Mouse (Mus musculus) MEL-GATA-1-ER (cell line): ENCODE results near the gene Fstl3.

Experiments
- DNase-seq: peaks from one replicate; pipeline ENCODE4 v3.0.0-alpha.2; 2012; ENCODE audit warnings: low read depth; ENCODE audit errors: extremely low read depth

The Fstl3 gene

DNA sequence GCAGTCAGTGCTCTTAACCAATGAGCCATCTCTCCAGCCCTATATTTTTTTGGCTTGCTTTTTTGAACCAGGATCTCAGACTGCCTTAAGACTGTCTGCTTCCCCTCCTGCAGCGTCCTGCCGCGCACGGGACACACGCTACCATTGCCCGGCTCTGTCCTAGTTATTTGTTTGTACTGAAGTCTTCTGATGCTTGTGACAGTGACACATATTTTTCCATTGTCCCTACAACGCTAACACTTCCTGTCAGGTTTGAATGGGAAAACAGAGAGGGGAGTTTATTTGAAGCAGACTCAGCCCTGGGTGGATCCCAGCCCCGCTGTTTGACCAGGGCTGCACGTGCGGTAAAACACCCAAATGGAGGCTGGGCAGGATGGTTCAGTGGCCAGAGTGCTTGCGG lies 31.7 kb downstream of the Fstl3 start:
- no peak for DNase-seq

DNA sequence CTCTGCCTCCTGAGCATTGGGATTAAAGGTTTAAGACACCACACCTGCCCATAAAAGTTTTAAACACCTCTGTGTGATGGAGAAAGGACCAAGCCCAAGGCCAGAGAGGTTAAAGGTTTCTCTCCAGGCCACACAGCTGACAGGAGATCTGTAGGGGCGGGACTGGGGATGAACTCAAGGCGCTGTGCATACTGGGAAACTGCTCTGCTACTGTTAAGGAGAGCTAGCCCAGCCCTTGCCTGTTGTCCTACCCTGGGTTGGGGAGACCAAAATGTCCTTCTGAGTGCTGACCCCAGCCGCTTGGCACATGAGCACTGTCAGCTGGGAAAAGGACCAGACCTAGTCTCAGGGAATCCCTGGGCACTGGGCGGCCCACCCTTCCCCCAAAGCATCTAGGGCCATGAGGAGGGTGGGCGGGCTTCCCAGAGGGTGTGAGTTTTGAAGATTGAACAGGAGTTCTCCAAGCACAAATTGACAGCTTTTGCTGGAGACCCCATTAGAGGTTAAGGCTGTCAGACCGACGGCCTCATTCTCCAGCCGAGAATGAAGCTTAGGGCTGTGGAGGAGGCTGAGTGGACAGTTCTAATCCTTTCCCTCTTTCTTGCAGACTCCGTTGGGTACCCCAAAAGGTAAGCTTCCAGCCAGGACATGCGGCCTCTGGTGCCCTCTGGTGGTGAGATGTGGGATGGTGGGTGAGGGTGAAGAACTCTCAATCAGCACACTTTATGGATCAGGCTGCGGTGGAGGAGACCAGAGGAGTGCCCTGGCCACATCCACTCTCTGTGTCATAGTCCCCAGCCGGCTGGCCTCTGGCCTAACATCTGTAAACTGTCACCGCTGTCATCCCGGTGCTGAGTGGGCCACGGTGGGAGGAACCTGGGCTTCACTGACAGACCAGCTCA lies 34.9 kb downstream of the Fstl3 start:
- DNase-seq, result no peak

DNA sequence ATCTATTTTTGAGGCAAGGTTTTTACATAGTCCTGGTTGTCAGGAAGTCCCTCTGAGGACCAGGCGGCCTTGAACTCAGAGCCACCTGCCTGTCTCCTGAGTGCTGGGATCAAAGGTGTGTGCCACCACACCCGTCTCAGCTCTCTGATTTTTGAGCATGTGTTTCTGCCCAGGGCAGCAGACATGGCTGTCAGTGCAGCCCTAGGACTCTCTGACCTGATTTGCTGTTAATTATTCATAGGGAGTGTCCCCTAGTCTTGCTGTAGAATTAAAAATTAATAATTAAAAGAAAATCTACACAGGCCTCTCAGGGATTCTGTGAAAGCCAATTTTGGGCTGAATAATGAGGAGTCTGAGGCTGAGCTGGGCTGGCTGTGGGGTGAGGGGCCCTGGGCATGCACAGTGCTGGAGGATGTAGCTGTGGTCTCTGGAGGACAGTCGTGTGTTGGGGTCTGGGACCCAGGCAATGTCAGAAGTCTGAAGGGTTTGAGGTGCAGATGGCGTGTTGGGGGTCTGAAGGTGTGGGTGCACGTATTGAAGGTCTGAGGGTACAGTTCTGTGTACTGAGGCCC lies 37.3 kb downstream of the Fstl3 start:
- DNase-seq, result no peak

DNA sequence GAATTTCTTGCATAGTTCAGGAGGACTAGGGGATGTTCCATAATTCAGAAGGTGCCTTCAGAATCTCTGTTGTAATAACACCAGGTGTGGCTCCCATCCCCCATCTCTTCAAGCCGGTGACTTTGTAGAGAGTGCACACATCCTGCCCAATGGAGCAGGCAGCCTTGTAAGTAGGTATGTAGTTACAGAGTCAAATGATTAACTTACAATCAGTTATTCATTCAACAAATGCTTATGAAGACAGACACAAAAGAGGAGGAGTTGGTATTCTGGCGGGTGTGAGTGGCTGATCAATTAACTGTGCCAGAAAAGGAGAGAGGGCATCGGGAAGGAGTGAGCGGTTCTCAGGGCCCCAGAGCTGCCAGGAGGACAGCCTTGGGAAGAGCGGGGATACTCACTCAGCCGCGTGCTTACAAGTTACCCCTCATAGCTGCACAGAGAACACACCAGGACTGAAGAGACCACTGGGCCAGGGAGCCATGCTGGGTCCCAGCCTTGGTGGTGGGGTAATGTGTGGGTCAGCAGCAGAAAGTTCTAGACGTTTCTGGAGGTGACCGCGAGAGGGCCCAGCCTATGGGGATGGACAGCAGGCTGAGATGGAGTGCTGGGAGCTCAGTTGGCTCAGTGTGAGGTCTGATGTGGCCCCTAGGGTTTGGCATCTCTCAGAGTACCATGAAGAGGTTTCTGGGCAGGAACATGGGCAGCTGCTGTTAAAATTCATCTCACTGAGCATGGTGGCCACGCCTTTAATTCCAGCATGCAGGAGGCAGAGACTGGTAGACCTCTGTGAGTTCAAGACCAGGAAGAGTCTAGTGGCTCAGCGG lies 38.8 kb downstream of the Fstl3 start:
- DNase-seq, result no peak

DNA sequence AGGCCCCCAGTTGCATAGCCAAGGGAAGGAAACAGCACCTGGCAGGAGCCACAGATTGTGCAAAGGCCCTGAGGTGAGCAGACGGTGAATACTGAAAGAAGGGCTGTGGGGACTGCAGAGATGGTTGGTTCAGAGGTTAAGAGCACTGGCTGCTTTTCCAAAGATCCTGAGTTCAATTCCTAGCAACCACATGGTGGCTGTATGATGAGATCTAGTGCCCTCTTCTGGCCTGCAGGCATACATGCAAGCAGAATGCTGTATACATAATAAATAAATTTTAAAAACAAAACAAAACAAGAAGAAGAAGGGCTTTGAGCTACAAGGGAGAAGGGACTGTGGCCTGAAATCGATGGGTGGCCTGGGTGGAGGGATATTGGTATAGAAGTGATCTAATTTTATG lies 40.0 kb downstream of the Fstl3 start:
- no peak for DNase-seq

DNA sequence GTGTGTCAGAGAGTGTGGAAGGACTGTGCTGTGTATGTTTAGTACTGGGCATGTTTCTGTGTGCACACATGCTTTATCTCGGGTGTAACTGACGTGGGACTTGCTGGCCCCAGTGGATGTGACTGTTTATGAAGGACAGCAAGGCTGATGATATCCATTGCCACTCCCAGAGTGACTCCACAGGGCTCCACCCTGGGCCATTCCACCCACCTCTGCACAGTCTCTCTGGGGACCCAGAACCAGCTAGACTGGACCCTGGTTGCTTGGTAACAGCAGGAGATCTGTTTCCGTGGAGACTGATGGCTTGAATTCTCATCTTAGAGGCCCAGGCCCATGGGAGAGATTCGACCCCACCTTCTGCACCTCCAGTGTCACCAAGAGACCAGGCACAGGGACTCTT lies 41.2 kb downstream of the Fstl3 start:
- no peak for DNase-seq

DNA sequence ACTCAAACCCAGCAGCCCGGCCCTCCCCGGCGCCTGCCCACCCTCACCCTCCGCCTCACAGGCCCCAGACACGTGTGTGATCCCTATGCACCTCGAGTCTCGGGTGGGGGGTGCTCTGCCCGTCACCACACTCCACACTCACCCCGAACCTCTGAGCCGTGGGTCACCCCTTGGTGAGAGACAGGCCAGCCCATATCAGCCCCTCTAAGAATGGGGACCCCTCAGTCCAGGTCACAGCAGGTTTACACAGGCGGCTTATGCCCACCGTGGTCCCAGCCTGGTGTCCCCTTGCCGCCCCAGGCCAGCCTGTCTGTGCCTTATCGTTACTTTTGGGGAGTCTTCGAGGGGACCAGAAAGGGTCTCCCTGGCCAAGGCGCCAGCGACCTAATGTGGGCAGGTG lies 42.5 kb downstream of the Fstl3 start:
- no peak for DNase-seq

DNA sequence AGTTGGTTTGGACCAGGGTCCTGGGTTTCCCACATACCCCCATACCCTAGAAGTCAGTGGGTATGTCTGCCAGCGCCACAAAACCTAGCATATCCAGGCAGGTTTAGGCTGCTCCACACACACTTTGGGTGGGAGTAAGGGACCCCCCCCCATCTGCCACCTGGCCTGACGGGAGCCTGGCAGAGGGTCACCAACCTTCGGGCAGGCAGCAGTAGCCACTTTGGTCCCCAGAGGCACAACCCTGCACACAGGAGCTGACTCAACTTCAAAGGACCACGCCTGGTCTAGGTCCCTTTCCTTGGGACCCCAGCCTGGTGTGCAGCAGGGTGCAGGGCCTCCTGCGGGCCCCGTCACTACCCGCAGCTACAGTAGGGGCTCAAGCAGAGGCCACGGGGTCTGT lies 43.2 kb downstream of the Fstl3 start:
- no peak for DNase-seq

DNA sequence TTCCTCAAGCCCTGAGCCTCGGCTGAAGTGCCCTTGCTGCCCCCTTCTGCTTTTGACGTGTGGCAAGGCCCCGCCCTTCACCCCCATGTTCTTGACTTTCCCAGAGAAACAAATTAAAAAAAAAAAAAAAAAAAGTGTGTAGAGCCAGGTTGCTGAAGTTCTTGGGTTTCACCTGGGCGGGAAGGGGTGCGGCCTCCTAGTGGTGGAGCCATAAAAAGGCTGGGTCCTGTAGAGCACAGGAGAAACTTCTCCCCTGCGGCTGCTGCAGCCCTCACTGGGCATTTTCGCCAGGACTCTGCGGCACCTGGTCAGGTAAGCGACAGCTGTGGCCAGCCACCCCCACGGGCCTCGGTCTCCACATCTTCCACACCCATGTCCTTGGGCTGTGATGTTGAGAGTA lies 43.7 kb downstream of the Fstl3 start, which contains the start of gene Misp:
Gene Misp, plus strand, starts transcription at position 208 of the 400 bp plus-strand sequence.
- no peak for DNase-seq

DNA sequence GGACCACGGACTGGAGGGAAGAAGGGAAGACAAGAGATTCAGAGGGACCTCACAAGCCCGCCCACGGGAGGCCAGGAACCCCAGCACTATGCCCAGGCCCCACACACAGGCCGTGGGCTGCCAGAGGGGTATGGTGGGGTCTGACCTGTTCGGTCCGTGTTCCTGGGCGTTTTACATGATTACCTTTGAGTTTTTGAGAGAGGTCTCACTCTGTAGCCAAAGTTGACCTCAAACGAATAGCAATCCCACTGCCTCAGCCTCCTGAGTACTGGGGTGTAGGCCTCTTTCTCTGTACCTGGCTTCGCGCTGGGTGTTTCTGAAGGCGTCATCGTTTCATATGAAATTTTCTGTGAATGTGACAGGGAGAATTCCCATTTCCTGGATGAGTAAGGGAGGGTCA lies 44.7 kb downstream of the Fstl3 start:
- no peak for DNase-seq

DNA sequence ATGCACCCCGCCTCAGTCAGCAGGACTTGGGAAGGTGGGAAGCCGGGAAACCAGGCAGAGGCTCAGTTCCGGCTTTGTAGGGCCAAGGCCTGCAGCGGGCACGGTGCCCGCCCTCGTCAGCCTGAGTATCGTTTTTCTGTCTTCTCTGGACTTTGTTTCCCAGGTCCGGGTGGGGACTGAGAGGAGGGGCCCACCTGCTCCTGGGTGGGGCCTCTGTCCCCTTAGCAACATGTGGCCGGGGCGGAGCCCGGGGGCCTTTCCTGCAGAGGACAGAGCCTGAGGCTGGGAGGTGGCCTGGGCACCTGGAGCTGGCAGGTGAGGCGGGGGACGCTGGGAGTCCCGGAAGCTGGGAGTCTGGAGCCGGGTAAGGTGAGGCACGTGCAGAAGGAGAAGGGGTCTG lies 45.3 kb downstream of the Fstl3 start:
- DNase-seq, result no peak

DNA sequence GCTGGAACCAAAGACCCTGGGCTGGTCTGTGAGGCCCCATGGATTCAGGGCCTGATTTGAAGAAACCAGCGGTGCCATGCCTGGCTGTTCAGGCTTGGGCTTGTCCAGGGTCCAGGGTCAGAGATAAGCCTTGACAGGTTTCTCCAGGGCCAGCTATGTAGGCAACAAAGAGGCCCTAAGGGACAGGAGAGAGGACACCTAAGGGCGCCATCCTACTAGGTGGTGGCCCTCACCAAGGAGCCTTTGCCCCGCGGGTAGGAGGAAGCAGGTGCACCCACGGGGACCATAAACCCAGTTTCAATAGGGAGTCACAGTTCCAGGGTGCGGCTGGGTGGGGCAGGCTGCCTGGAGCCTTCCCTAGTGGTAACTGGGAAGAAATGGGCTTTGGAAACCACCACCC lies 45.9 kb downstream of the Fstl3 start:
- DNase-seq, result no peak

DNA sequence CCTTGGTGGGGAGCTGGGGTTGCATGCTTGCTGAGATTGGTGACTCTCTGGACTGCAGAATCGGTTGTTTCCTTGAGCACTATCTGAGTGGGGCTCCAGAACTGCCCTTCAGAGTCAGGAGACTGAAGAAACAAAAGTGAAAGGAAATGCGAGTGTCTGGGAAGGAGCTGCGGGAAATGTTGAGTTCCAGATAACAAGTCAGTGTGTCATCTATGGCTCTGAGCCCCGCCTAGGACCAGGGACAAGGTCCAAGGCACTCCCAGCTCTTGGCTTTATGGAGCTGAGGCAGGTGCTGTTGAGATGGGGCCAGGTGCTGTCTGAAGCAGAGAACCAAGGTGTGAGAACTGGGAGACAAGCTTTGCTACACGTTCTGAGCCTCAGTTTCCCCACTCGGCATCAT lies 47.3 kb downstream of the Fstl3 start:
- no peak for DNase-seq

DNA sequence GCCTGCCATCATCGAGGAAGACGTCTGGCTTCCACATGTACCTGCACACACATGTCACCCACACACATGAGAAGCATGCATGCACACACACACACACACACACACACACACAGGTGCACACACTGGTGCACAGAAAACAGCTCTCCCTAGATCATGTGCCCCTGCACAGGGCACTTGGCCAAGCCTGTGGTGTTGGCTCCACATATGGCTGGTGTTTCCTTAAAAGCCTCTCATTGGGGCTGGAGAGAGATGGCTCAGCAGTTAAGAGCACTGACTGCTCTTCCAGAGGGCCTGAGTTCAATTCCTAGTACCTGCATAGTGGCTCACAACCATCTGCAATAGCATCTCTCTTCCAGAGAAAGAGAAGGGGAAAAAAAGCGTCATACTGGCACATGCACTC lies 54.5 kb downstream of the Fstl3 start:
- DNase-seq, result no peak
